Mouse (Mus musculus) 3T3-L1 (cell line): Measurements from ENCODE around the gene Hmg20a.
A peak's percentile ranks its signal among the peaks of the same experiment; 100 is the strongest.
"Not testable (repeated sequence)": the region's sequence is repeated elsewhere in the genome, so short reads cannot be mapped to it uniquely, and the experiment has no call there.

Experiments
- DNase-seq: peaks from one replicate; pipeline ENCODE4 v3.0.0-alpha.2; 2015; ENCODE audit warnings: low read depth, low spot score

Gene Hmg20a

DNA sequence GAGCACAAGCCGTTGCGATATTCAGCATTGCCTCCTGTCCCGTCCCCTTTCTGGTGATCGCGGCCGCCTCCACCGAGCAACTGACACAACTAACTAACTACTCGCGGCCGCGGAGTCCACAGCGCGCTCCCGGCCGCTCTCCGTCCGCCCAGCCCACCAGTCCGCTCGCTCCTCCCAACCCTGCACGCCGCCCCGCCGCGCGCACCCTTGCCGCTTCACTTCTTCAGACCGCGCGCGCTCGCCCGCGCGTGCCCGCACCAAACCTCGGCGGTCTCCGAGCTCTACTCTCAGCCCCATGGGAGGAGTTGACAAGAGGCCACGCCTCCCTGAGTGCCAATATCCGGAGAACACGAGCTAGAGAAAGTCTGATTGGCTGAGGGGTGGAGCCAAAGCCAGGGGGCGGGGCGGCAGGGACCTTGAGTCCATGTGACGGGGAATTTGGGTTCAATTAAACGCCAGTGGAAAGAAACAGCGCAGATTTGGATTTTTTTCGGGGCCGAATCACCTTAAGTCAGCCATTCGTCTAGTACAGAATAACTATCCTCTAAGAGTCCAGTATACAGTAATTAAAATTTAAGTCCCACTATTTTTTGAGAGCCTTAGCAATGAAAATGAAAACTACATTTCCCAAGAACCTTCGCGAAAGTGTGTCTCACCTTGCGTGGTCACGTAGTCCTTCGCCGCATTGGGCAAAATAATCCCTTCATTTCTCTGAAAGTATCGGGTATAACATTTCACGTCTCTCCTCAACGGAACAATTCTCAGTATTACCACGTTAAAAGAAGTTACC, at the start of gene Hmg20a, which contains the start of gene Peak1:
Hmg20a (plus strand) TSS at position 662 of the 790 bp plus-strand sequence.
Peak1 (minus strand) TSS at position 120 of the 790 bp plus-strand sequence.
- DNase-seq, result peak; percentile 100

DNA sequence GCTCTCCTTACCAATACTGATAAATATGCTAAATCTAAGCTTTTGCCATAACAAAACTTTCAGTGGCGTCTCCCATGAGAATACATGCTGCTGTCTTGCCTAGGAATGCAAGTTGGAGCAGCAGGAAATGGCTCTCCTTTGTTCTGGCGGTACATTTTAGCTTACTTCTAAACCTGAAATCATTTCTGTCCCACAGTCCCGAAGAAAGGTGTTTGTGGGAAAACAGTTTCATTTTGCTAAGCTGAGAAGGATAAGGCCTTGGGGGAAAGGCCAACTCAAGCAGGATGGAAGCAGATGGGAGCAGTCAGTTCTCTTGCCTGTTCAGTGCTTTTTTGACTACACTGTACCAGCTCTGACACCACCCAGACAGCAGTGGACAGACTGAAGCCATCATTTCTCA, 49.6 kb upstream of the Hmg20a start:
- no peak for DNase-seq

DNA sequence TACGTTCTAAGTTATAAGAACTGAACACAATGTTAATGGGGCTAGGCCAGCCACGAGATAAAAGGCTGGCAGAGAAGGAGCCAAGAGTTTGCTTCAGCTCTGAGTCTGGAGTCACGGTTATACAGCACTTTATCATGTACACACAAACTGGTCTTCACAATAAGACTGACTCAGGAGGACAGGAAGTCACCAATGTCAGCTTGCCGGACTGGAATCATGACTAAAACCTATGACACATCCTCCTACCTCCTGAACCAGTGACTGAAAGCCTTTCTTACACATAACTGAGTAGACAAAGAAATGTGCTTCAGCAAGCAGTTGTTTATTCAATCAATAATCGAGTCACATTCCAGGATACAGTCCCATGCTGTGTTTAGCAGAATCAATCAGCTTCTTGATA, 47.7 kb upstream of the Hmg20a start:
- peak; percentile 76 for DNase-seq

DNA sequence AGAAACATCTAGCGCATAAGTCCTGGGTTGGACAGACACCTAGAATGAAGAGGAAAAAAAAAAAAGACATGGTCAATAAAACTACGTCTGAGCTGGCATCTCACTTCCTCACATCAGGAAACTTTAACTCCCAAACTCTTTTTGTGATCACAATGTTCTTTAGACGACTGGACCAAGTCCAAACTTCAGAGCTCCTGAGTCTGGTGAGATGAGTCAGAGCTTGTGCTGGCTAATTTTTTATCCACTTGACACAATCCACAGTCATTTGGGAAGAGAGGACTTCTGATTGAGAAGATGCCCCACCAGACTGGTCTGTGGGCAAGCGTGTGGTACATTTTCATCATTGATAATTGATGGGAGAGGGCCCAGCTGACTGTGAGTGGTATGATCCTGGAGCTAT, 44.0 kb upstream of the Hmg20a start:
- DNase-seq, result peak; percentile 91

DNA sequence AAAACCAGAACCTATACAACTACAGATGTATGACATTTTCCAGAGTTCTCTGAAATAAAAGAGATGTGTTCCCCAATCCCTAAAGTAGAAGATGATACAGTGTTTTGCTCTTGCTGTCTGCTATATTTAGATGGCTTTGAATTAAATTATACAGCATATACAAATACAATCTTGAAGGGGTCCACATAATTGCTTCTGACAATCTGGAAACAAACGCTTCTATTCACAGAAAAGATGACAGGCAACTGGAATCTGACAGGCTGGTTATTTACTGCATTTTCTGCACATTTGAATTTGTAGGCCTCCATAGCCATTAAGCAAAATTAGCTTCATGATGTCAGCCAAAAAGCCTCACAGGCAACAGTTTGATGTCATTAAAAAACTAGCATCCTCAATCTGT, 35.6 kb upstream of the Hmg20a start:
- peak; percentile 25 for DNase-seq

DNA sequence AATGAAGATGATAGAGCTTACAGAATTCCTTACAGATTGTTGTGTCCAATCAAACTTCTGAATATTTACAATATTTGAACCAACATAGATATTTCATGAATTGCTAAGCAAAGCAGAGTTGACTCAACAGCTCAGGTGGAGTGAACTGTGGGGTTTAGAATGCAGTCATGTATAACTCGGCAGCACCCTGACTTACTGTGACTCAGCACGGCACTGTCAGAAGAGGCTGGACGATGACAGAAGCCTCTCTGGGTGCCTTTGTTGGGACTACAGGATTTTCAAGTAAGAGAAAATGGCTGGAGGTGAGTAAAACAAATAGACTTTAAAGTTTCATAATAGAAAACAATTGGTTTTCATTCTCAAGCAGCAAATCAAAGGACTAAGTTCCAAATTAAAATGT, 25.6 kb upstream of the Hmg20a start:
- DNase-seq, result peak; percentile 39

DNA sequence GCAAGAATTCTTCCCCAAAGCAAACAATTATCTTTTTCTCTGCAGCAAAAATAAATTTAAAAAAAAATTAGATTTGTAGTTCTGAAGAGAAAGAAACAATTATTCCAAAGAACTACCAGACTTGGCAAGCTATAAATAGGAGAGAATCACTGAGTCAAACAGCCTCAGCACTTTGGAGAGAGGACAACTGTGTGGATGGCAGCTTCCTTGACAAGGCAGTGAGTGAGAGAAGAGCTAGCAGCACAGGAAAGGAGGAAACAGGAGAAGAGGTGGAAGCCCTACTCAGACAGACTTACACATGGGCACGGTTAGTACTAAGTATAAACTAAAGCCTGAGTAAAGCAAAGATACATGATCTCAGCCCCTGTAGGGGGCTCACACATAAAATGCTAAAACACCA, 22.1 kb upstream of the Hmg20a start:
- peak; percentile 24 for DNase-seq

DNA sequence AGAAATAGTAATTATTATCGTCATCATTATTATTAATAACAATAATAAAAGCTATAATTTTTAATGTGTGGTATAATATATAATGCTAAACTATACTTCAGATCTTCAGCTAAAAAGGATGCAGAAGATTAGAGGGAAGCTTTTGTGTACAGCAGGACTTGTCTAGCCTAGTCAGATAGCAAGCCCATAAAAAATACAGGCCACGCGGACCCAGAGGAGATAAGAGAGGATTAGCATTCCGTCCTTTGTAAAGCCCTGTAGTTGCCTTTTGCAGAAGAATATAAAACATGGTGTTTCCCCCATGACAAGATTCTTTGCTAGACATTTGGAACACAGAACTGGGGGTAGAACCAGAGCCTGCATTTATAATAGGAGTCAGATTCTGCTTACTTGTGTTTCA, 13.8 kb upstream of the Hmg20a start:
- no peak for DNase-seq

DNA sequence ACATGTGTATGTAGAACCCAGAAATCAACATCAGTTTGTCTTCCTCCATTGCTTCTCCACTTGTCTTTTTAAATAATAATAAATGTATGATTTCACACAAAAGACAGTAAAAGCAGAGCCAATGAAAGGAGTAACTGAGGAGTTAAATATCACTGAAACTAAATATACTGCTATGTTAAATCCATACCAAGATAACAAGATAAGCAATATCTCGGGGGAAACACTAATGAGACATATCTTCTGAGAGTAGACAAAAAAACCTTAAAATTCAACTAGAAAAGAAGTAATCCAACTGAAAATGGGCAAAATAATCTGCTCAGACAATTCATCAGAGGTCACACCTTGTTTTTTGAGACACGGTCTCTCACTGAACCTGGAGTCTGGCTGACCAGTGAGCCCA, 8.5 kb upstream of the Hmg20a start:
- DNase-seq, result no peak

DNA sequence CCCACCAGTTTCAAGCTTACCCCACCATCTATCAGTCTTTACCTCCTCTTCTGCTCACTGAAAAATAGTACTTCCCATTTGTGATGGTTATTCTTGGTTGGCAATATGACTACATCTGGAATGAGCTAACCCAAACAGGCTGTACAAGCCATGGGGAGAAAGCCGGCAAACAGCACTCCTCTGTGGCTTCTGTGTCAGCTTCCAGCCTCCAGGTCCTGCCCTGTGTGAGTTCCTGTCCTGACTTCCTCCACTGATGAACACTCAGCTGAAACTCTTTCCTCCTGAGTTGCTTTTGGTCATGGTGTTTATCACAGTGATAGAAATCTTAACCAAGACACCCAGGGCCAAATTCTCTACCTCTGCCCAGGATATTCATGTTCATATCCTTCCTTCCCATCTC, 5.7 kb upstream of the Hmg20a start:
- DNase-seq, result no peak

DNA sequence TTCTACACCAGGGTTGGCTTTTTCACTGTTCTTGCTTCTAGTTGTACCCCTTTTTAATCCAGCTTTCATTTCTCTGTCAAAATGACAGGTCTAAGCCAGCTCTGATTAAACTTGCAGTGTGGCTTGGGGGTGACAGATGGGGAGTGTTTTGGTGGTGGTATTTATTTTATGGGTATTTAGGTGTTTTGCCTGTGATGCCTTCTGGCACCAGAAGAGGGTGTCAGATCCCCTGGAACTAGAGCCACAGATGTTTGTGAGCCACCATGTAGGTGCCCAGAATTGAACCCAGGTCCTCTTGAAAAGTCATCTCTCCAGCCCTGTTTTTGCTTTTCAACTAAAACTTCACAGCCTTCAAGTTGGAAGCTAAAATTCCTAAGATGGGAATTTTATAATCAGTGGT, 4.1 kb upstream of the Hmg20a start:
- no peak for DNase-seq

DNA sequence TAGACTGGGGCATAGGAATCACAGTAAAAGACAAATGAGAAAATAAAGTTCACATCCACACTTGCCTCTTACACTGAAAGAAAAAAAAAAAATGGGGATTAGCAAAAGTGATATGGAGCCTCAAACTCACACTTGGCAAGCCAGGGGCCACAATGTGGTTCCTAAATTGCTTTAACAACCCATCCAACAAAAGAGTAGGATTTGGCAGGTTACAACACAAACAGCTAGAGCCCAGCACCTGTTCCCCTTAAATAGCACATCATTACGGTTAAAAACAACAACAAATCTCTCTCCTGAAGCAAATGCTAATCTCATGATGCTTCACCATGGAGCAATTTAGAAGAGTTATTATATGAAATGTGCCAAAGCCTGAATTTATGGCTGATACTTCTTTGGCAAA, 3.0 kb upstream of the Hmg20a start:
- no peak for DNase-seq

DNA sequence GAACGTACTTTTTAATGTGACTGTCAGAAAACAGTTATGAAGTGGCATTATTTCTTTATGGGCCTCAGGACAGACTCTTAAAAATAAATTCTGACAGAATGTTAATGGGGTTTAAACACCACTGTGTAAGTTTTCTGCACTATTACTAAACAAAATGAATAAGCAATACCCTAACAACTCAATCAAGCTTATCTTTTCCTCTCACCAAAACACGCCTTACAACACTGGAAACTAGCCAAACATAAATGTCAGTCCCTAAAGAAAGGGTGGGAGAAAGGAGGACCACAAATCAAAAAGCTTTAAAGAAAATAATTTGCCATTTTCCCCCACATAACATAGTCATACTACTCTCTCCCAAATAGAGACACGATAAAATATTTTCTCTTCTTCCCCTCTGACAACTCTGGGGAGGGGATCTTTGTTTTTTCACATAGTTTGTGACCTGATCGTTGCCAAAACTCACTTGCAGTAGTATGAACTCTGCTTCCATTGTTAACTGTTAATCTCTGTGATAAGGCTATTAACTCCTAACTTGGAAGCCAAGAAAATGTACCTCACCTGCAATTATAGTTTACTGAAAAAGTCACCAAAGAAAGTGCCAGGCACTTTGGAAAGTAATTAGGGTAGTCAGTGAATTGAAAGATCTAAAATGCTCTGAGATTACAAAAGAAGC, 2.3 kb upstream of the Hmg20a start:
- peak; percentile 36 for DNase-seq

DNA sequence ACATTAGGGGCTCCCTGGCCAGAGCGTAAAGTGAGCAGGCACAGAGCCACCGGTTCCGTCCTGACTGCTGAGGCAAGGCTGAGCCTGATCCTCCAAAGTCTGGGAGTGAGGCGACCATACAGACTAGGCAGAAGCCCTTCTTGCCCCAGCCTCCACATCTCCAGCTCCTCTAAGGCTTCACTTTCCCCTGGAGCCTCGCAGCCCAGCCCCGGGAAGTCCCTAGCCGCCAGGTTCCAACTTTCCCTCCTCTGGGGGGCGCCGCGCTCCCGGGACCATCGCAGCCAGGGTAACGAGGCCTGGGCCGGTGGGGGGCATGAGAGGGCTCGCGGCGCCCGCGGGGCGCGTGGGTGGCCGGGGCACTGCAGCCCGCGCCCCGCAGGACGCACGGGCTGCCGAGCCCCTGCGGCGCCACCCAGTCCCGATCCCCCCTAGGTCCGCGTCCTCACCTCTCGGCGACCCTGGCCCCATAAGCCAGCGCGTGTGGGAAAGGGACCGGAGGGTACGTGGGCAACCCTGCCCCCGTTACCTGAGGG, 928 bp upstream of the Hmg20a start:
- peak; percentile 76 for DNase-seq

DNA sequence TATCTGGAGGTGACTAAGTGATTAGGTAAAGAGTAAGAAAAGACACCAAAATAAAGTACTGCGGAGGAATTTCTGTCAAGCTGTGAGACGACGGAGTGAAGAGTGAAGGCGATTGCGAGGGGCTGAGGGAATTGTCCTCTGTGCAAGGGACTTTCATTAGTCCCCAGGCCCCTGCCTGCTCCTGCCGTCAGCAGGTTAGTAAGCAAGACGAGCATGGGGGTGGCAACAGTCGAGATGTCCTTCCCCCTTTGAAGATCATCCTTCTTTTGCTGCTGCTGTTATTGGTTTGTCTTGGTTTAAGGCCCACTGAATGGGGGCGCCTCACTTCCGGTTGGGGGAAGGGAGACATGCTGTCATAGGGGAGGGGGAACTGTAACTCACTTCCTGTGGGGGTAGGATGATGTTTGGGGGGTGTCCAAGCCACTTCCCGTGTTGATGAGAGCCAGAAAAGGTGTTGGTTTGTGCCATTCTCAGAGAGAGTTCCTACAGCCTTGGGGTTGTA, 380 bp downstream of the Hmg20a start:
- peak; percentile 90 for DNase-seq

DNA sequence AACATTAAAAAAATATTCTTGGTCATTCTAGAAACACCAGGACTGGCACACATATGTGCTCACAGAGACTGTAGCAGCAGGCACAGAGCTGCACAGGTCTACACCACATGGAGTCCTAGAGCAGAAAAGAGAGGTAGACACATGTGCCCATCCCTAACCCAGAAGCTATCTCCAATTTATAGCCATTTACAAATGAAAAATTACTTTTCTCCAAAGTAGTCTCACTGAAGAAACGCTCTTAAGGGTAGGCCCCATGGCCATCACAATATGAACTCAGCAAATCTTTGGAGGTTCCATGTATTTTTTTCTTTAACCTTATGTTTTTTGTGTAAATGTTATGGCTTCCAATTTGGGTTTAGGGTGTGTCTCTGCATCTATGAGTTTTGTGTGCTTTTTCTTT, 1.8 kb downstream of the Hmg20a start:
- DNase-seq, result no peak

DNA sequence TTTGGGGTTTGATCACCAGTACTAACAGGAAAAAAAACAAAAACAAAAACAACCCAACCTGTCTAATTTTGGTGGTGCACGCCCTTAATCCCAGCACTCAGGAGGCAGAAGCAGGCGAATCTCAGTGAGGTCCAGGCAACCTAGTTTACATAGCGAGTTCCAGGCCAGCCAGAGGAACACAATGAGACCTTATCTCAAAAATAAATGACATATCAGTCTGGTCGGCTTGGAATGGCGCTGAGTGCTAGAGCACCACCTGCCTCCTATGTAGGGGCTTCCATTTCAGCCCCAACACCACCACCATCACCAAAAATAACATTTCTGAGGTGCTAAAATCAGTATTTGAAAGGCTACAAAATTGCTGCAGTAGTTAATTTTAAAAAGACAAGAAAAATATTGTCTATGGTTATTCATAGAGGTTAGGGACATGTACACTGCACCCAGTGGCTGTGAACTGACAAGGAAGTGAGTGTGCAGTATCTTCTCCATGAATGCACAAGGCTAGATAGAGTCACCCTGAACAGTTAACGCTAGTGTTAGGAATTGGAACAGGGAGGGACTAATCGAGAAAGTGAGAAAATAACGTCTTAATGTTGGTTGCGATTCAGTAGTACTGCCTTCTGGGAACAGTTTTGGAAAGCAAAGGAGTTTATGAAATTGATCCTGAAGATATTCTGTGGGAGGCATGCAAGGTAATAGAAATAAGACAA, 2.6 kb downstream of the Hmg20a start:
- DNase-seq, result no peak

DNA sequence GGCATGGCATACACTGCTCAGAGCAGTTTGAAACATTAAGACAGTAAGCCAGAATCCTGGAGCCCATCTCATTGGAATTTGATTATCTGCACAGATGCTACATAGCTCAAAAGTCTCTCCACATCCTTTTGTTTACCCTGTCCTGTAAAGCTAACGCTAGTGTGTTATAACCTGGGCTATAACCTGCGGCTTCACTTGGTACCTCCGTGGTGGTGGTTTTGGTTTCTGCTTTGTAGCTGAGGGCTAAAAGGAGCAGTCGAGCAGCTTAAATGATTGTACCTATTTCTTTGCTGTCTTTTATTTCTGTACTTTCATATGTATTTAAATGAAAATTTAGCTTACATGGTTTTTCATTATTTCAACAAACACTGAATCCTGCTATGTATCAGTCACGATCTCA, 3.6 kb downstream of the Hmg20a start:
- DNase-seq, result no peak

DNA sequence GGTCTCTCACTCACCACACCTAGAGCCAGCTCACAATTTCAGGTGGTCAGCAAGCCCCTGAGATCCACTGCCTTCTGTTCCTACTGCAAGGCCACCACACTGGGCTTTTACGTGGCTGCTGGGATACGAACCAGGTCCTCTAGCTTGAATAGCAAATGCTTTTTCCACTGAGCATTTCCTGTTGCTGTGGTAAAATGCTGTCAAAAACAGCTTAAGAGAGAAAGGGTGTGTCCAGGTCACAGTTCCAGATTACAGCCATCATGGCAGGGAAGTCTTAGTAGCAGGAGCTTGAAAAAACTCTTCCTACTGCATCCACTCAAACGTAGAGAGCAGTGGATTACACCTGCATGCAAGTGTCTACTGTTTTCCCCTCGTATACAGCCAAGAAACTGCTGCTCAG, 6.5 kb downstream of the Hmg20a start:
- no peak for DNase-seq

DNA sequence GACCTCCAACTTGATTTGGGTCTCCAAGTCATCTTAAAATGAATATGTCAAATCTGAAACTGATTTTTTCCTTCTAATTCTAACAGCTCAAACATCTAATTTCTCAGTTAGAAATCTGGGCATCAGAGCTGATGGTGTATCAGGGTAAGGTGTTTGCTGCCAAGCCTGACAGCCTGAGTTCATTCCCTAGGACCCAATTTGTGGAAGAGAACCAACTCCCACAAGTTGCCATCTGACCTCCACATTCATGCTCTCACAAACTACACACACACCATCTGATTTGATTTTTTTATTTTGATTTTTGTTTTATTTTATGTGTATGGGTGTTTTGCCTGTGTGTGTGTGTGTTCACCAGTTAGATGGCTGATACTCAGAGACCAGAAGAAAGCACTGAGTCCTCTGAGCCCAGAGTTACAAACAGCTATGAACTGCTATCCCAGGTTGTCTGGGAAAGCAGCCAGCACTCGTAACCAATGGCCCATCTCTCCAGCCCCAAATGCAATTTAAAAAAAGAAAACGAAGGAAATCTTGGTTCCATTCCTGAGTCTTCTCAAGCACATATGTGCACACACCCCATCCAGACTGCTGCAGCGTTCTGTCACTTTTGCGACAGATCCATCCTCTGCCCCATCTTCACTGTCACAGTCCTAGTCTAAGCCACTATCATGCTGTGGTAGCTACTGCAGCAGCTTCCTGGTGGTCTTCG, 17.6 kb downstream of the Hmg20a start:
- no peak for DNase-seq

DNA sequence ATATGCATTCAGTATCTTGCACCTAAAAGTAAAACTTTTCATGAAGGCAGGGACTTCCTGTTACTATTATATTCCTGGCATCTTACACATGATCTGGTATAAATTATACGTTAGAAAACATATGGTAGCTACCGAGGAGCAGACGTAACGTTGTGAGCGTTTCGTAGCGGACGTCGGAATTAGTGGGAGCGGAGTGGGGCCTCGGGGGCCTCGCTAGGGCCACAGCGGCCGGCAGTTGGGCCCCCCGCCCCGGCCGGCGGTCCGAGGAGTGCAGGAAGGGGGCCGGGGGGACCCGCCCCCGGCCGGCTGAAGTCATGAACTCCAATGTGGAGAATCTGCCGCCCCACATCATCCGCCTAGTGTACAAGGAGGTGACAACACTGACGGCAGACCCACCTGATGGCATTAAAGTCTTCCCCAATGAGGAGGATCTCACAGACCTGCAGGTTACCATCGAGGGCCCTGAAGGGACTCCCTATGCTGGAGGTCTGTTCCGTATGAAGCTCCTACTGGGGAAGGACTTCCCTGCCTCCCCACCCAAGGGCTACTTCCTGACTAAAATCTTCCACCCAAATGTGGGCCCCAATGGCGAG, 19.0 kb downstream of the Hmg20a start:
- not testable (repeated sequence) for DNase-seq
